Mouse (Mus musculus) stomach, embryonic 16.5 days (tissue): ENCODE measurements at regions not wholly inside any gene's neighbourhood (a gene's known extent, or its start where the extent isn't known, plus 50 kb on each side); places are given as distances from the start of the nearest gene placed in this dataset.

ENCODE experiments used
- ATAC-seq: fragments of 200-750 bp; cut with Nextera tagmentation; 2 replicates; pipeline ENCODE4 v1.8.0; 2017; ENCODE audit warnings: moderate number of reproducible peaks, moderate TSS enrichment; ENCODE audit not compliant: insufficient read depth, low FRiP score
- H3K27ac ChIP-seq: fragments of 300-500 bp; sonication (generic); 2 replicates; pipeline ENCODE4 v1.5.1; 2014; ENCODE audit warnings: low read length
- H3K27me3 ChIP-seq: fragments of 300-500 bp; sonication (generic); 2 replicates; pipeline ENCODE4 v1.6.1; 2014; ENCODE audit warnings: low read length, control low read depth, mixed read lengths; ENCODE audit not compliant: control insufficient read depth, insufficient read depth
- H3K36me3 ChIP-seq: fragments of 300-500 bp; sonication (generic); 2 replicates; pipeline ENCODE4 v1.6.1; 2014; ENCODE audit warnings: low read length; ENCODE audit not compliant: control insufficient read depth, insufficient read depth
- H3K4me1 ChIP-seq: fragments of 300-500 bp; sonication (generic); 2 replicates; pipeline ENCODE4 v1.6.1; 2014; ENCODE audit warnings: low read length, control low read depth, mixed read lengths; ENCODE audit not compliant: control insufficient read depth, insufficient read depth
- H3K4me2 ChIP-seq: fragments of 300-500 bp; sonication (generic); 2 replicates; pipeline ENCODE4 v1.6.1; 2014; ENCODE audit warnings: low read depth, low read length, mixed read lengths
- H3K4me3 ChIP-seq: fragments of 300-500 bp; sonication (generic); replicated peaks from 2 replicates; pipeline ENCODE4 v1.5.1; 2014; ENCODE audit warnings: mild to moderate bottlenecking, low read length
- H3K9ac ChIP-seq: fragments of 300-500 bp; sonication (generic); 2 replicates; pipeline ENCODE4 v1.6.1; 2014; ENCODE audit warnings: low read length
- H3K9me3 ChIP-seq: fragments of 300-500 bp; sonication (generic); replicated peaks from 2 replicates; pipeline ENCODE4 v1.6.1; 2016; ENCODE audit warnings: low read length, control low read depth; ENCODE audit not compliant: control insufficient read depth
- WGBS: fragments of 180-500 bp; shearing (Covaris S2); extraction: QIAGEN DNeasy Blood & Tissue Kit; methylation state at CpG from one replicate; pipeline ENCODE4 v1.1.7; 2014; 5-methylcytosine and 5-hydroxymethylcytosine counted together

DNA sequence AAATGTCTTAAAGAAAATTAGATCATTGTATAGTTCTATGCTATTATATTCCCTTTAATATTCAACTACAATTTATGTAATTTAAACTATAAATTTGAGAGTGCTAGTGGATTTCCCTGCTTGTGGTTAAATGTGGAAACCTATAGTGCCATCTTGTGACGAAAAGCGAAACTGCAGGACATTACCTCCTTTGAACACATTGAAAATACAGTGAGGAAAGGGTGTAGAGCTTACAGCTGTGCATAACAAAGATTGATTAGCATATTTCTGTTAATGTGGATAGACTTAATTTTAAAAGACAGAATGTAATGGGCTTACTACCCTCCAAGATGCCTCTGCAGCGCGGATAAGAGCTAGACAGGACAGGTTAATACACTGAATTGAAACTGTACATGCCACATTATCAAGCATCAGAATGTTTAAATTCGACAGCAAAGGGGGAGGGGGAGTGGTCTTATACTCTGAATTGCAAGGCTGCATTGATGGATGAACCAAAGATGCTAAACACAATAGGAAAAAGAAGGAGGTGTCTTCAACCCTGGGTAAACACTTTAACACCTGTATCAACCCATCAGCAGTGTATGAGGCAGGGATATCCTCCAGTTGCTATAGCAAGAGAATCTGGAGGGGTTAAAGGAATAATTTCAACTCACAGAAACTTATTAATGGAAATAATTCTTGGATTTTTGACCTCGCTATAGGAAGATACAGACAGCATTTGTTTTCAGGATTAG is 101.3 kb upstream of the Tdrd3 start:
- 28% methylated on average over 6 of the region's 6 CpGs for WGBS
- no peaks in the 10 kb centered on the region for H3K9me3 ChIP-seq
- H3K4me3 ChIP-seq, result no peak overlapping the region
- no peaks in the 10 kb centered on the region for H3K36me3 ChIP-seq
- no peak overlapping the region for H3K27ac ChIP-seq
- H3K4me1 ChIP-seq, result no peaks in the 10 kb centered on the region
- ATAC-seq, result no peak
- H3K27me3 ChIP-seq, result no peaks in the 10 kb centered on the region
- no peak overlapping the region for H3K9ac ChIP-seq
- no peak overlapping the region for H3K4me2 ChIP-seq

DNA sequence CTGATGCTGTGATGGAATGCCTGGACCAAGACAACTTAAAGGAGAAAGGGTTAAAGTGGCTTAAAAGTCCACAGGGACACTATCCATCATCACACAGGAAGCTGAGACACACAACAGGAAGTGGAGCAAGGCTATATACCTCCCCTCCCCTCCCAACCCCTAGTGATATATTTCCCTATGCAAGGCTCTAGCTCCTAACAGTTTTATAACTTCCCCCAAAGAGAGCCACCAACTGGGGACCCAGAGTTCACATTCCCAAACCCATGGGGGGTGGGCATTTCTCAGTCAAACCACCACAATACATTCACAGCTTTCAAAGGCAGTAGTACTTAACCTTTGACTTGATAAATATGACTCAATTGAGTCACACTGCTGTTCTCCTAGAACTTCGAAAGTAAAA is 88.6 kb upstream of the Tdrd3 start:
- Histone ChIP-seq H3K9ac (no peak overlapping the region), H3K4me1 (no peaks in the 10 kb centered on the region), H3K9me3 (no peaks in the 10 kb centered on the region), H3K36me3 (no peaks in the 10 kb centered on the region), H3K27ac (no peak overlapping the region), H3K4me3 (no peak overlapping the region), H3K4me2 (no peak overlapping the region), H3K27me3 (no peaks in the 10 kb centered on the region)
- ATAC-seq, result no peak
- WGBS, result 32% methylated on average over 1 of the region's 1 CpGs

DNA sequence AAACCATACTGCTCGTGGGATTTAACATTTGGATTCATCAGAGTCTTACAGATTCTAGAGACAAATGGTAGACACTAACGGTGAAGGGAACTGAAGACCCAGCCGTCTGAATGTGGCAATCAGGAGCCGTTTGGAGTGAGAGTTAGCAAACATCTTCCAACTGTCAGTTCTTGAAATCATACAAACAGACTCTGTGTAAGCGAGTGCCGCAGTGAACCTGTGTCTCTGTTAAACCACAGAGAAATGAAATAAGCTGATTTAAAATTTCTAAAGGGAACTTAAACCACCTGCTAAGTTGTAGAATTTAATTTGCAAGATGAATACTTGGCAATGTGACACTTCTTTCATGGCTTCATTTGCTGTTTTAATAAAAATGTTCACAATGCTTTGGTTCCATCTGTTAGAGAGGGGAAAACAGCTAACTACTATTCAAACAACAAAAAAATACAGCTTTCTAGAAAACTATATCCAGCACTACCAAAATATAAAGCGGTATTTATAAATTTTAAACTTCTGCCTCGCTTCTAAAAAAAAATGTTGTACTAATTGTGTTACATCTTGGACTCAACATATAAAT is 78.4 kb upstream of the Tdrd3 start:
- 69% methylated on average over 8 of the region's 8 CpGs for WGBS

DNA sequence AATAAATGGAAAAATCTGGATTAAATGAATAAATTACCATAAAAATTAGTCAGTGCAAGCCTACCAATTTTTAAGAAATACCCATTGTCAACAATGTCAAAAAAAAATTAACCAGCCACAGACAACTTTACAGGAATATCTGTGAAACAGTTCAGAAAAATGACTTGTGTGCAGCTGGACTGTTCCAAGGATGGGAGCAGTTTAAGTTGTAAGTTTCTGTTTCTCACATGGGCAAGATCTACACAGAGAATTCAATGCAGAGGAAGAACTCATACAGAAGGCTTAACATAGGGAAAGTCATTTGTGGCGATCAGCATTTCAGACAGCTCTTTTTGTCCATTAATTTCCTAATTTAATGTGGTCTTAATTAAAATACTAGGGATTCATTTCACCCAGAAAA is 71.9 kb upstream of the Tdrd3 start:
- H3K9me3 ChIP-seq, result no peaks in the 10 kb centered on the region
- 88% methylated on average over 1 of the region's 1 CpGs for WGBS
- ATAC-seq, result no peak
- no peak overlapping the region for H3K4me2 ChIP-seq
- H3K4me3 ChIP-seq, result no peak overlapping the region
- no peaks in the 10 kb centered on the region for H3K27me3 ChIP-seq
- H3K27ac ChIP-seq, result no peak overlapping the region
- no peaks in the 10 kb centered on the region for H3K36me3 ChIP-seq
- H3K9ac ChIP-seq, result no peak overlapping the region
- H3K4me1 ChIP-seq, result no peaks in the 10 kb centered on the region

More for the DNA sequence above, 78.4 kb upstream of the Tdrd3 start:
- ATAC-seq, result no peak
- Histone ChIP-seq H3K9ac (no peak overlapping the region), H3K9me3 (no peaks in the 10 kb centered on the region), H3K27ac (no peak overlapping the region), H3K36me3 (no peaks in the 10 kb centered on the region), H3K27me3 (no peaks in the 10 kb centered on the region), H3K4me1 (no peaks in the 10 kb centered on the region), H3K4me2 (no peak overlapping the region), H3K4me3 (no peak overlapping the region)

DNA sequence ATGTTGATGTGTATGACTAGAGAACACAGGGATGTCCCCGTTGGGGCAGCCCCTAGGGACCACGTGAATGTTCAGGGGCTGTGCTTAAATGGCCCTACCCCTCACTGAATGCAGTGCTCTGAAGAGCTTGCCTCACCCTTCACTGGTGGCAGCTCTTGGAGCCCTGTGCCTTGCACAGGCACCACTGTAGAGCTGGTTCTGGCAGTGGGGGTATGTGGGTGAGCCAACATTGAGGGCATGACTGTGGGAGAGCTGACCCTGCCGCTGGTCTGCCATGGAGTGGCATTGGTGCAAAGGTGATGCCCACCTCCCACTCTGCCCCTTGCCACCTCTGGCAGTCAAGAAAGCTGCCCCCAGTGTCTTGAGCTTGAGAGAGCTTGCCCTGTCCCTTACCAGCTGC is 69.6 kb upstream of the Tdrd3 start:
- Histone ChIP-seq H3K9ac (no peak overlapping the region), H3K9me3 (no peaks in the 10 kb centered on the region), H3K36me3 (no peaks in the 10 kb centered on the region), H3K4me2 (no peak overlapping the region), H3K4me3 (no peak overlapping the region), H3K27me3 (no peaks in the 10 kb centered on the region), H3K4me1 (no peaks in the 10 kb centered on the region), H3K27ac (no peak overlapping the region)
- 87% methylated on average over 3 of the region's 3 CpGs for WGBS
- ATAC-seq, result no peak

DNA sequence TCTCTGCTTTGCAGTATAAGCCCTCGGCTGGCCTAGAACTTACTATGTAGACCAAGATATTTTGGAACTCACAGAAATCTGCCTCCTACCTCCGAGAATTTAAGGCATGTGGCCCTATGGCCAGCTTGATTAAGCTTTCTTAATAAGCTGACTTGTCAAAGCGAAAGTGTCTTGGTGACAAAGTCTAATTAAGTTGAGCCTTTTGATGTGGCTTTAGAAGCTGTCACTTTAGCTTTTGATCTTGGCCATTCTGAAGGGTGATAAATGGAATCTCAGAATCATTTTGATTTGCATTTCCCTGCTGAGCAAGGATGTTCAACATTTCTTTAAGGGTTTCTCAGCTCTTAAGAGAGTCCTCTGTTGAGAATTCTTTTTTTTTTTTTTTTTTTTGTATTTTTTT is 67.6 kb upstream of the Tdrd3 start:
- no peaks in the 10 kb centered on the region for H3K9me3 ChIP-seq

DNA sequence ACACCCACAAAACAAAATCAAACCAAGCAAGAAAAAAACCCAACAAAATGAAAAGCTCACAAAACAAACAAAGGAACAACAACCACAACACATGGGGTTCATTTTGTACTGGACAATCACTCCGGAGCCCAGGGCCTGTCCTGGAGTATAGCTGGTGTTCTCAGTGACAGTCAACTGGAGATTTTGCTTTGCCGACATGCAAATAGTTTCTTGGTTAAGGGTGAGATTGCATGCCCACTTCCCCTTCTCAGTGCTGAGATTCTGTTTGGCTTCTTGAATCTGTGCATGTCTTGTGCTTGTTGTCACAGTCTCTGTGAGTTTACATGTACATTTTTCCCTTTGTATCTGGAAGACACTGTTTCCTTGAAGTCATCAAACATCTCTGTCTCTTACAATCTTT is 50.6 kb upstream of the Tdrd3 start:
- Histone ChIP-seq H3K27ac (no peak overlapping the region), H3K4me3 (no peak overlapping the region), H3K4me1 (no peaks in the 10 kb centered on the region), H3K36me3 (no peaks in the 10 kb centered on the region), H3K27me3 (no peaks in the 10 kb centered on the region), H3K9me3 (no peaks in the 10 kb centered on the region), H3K4me2 (no peak overlapping the region), H3K9ac (no peak overlapping the region)
- no peak for ATAC-seq
- WGBS, result 80% methylated on average over 2 of the region's 2 CpGs

More for the DNA sequence above, 67.6 kb upstream of the Tdrd3 start:
- H3K36me3 ChIP-seq, result no peaks in the 10 kb centered on the region
- H3K9ac ChIP-seq, result no peak overlapping the region
- ATAC-seq, result no peak
- H3K4me1 ChIP-seq, result no peaks in the 10 kb centered on the region
- H3K4me2 ChIP-seq, result no peak overlapping the region
- no peaks in the 10 kb centered on the region for H3K27me3 ChIP-seq
- H3K27ac ChIP-seq, result no peak overlapping the region
- WGBS, result 69% methylated on average over 3 of the region's 3 CpGs
- H3K4me3 ChIP-seq, result no peak overlapping the region
